Mouse (Mus musculus) cerebral cortex, adult 2 months (tissue): ENCODE measurements around the gene Avp.

ENCODE experiments used
- WGBS: fragments of 180-500 bp; shearing (Covaris S2); methylation state at CpG from one replicate; pipeline ENCODE4 v1.1.7; 2018; 5-methylcytosine and 5-hydroxymethylcytosine counted together

The Avp gene

DNA sequence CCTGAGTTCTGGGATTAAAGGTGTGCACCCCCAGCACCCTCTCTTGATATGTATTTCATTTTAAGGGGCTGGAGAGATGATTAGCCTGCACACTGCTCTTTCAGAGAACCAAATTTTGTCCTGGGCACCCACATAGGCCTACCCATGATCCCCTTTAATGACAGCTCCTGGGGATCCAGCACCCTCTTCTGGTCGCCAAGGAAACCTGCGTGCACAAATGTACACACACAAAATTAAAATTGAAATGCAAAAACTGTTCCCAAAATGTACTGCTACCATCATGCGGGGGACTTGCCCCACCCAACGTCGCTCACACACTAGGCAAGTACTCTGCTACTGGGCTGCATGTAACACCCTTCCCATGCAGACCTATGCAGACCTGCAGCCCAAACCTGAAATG is 7.4 kb downstream of the Avp start:
- WGBS = 77% methylated on average over 5 of the region's 5 CpGs

DNA sequence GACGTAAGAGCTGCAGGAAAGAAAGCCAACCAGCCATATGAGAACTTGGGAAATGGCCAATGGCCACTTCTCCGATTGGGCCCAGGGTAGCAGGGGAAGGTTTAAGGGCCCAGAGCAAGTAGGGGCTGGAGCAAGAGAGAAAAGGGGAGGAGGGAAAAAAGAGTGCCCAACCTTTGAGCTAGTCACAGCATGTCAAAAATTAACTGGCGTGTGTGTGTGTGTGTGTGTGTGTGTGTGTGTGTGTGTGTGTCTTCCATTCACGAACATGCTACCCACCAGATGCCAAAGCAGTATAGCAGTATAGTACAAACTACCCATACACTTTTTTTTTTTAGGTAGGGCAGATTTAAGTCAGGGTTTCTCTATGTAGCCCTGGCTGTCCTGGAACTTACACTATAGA is 13.4 kb downstream of the Avp start:
- 75% methylated on average over 4 of the region's 4 CpGs for WGBS

DNA sequence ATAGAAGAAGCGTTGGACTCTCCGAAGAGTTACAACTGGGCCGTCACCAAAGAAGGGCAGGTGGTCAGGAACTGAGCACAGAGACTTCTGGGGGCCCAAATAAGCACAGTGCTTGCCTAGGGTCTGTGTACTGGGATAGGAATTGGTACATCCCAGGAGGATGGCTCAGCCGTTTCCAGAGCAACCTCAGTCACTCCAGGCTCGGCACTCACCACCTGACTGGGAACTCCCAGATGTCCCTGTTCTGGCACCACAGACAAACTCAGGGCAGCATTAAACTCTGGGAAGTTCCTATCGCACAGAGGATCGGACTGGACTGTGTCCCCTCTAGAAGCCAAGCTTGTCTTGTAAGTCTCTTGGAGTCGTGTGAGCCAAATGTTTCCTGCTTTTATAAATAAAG is 17.4 kb downstream of the Avp start:
- 66% methylated on average over 8 of the region's 8 CpGs for WGBS

DNA sequence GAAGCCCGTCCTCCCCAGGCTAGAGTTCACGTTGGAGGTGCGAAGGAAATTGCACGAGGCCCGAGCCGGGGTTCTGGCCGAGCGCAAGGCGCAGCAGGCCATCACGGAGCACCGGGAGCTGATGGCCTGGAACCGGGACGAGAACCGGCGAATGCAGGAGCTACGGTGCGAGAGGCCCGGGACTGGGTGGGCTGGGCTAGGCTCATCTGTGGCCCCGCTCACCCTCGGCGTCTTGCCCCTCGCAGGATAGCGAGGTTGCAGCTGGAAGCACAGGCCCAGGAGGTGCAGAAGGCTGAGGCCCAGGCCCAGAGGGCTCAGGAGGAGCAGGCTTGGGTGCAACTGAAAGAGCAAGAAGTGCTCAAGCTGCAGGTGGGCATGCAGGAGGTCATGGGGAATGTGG is 18.3 kb downstream of the Avp start:
- WGBS = 1% methylated on average over 23 of the region's 23 CpGs

DNA sequence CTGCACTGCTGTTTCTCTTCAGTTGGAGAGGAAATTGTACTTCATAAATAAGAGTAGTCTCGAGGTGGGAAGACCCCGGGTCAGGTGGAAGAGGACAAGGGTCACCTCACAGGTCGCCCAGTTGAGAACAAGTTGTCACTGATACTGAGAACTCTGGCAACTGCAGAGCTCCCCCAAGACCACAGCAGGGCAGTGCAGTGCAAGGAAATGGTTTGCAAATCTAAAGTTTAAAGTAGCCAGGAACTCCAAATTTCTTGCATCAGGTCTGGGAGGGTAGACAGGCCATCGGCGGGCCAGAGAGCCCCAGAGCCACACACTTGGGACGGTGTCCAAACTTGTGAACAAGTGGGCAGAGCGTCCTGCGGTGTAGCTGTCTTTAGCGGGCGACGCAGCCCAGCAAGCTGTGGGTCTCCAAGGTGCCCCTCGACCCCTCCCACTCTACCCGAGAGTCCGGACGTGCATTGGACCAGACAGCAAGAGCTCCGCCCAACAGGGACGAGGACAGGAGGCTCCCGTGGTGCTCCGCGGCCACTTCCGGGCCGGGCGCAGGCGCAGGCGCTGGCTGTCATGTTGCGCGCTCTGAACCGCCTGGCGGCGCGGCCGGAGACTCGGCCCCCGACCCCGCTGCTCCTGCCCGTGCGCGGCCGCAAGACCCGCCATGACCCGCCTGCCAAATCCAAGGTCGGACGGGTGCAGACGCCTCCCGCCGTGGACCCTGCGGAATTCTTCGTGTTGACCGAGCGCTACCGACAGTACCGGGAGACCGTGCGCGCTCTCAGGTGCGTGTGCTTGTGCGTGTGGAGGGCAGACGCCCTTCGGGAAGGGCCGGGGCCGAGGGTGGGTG is 18.9 kb downstream of the Avp start, which contains the start of gene Mrps26:
Mrps26 (plus strand) TSS at position 531 of the 844 bp plus-strand sequence.
- under 1% methylated on average over 61 of the region's 61 CpGs for WGBS

DNA sequence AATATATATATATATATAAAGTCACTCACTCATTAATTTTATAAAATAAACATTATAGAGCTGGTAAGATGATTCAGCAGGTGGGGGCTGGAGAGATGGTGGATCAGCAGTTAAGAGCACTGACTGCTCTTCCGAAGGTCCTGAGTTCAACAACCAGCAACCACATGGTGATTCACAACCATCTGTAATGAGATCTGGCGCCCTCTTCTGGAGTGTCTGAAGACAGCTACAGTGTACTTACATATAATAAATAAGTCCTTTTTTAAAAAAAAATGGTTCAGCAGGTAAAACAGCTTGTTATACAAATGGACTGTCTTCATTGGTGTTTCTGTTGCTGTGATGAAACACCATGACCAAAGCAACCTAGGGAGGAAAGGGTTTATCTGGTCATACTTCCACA is 24.3 kb downstream of the Avp start:
- WGBS = 71% methylated on average over 2 of the region's 2 CpGs

DNA sequence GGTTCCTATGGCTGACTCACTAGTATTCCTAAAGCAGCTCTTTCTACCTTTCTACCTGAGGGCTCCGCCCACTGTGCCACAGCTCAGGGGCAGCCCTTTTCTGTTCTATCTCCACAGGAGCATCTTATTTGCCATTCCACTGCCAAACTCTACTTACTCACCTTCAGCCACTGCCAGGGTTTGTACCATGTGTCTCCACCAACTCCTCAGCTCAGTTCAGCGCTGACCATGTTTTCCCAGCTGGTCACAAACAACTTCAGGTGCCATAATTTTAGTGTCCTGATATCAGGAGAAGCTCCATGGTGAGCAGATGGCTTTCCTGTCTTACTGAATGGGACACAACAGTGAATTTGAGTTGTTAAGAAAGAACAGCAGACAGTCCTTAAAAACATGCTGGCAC is 24.9 kb downstream of the Avp start:
- WGBS = 98% methylated on average over 2 of the region's 2 CpGs

DNA sequence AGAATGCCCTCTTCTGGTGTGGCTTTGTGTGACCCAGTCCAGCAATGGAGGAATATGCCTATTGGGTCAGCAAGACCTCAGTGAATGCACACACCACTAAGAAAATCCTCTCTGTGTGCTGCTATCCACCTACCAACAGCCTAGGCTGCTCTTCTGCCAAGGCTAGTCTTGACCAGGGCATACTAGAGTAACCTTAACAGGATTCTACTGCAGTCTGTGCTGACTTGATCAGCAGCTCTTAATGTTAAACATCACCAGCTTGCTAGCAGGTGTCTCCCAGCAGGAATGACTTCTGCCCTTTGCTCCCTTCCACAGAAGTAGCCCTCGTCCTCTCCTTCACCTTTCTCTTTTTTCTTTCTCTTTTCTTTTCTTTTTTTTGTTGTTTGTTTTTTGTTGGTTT is 26.1 kb downstream of the Avp start:
- WGBS = 94% methylated on average over 1 of the region's 1 CpGs

DNA sequence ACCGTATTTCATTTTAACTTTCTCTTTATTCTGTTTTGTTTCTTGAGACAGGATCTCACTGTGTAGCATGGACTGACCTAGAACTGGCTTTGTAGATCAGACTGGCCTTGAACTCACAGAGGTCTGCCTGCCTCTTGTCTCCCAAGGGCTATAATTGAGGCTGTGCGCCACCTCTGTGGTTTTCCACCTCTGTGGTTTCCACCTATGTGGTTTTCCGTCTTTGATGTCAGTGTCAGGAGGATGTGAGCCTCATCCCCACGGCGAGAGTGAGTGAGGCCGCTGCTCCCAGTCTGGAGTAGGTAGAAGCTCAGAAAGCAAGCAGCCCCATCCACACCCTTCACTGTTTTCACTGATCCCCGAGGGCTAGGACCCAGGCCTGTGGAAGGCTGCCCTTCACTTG is 27.5 kb downstream of the Avp start:
- WGBS = 93% methylated on average over 7 of the region's 7 CpGs

DNA sequence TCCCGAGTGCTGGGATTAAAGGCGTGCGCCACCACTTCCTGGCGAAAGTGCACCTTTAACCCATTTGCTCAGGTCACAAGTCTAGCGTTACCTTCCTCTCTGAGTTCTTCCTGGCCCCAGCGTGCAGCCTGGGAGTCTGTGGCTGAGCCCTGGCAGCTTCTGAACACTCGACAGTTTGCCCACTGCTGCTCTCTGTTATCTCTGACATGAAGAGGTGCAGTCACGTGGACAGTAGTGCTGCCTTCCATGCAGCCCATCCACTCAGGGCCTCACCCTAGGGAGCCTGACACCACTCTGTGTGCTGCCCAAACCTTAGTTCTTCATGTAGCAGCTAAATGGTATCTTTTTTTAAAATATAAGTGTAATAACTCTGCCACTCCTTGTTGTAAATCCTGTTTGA is 35.4 kb downstream of the Avp start:
- 91% methylated on average over 8 of the region's 8 CpGs for WGBS

DNA sequence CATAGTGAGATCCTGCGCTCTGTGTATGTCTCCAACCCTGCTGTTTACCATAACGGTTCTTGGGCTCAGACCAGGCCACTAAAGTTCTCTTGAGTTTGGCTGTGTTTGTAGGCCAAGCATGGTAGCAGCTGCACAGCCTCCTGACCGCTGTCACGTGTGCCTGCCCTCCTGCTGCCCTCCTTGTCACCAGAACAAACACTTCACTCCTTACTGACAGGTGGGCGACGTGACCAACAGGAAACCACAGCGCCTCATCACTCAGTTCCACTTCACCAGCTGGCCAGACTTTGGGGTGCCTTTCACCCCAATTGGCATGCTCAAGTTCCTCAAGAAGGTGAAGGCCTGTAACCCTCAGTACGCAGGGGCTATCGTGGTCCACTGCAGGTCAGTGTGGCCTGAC is 42.1 kb downstream of the Avp start:
- WGBS = 91% methylated on average over 9 of the region's 9 CpGs

DNA sequence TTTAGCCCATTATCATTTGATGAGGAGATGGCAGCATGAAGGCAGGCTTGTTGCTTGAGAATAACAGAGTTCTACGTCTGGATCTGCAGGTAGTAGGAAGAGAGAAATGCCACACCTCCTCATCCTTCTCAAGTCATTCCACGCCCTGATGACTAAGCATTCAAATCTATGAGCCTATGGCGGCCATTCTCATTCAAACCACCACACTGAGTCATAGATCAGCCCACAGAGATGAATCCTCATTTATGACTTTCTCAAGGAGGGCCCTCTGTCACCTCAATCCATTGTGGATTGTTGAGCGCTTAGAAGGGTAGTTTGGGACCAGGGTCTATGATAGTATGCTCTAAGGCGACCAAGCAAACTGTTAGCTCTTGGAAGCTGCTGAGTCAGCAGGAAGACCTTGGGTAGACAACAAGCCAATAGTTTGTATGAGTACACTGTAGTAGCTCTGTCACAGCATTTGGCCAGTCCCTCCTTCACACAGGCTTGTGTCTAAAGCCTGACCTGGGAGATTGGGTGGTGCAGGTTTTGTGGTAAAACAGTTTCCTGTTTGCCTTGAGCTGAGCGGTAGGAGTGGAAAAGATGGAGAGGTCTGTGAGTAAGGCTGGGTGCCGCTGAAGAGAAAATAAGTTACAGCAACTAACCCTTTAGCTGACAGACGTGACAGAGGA is 43.3 kb downstream of the Avp start:
- WGBS = 81% methylated on average over 8 of the region's 8 CpGs

DNA sequence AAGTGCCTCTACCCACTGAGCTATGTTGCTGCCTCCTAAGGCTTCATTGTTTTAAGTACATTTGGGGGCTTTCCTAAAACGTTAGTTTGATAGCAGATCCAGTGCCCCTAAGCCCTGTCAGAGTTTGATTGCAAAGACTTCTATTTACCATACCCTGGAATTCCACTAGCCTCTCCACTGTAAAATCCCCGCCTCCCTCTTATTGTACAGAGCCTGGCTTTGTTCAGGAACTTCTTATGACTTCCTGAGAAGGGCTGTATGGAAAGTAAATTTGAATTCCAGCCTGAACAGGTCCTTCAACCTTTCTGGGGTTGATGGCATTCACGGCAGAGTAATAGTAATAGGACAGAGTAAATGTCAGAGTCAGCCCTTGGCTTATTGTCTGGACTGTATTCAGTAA is 45.5 kb downstream of the Avp start:
- 72% methylated on average over 3 of the region's 3 CpGs for WGBS

DNA sequence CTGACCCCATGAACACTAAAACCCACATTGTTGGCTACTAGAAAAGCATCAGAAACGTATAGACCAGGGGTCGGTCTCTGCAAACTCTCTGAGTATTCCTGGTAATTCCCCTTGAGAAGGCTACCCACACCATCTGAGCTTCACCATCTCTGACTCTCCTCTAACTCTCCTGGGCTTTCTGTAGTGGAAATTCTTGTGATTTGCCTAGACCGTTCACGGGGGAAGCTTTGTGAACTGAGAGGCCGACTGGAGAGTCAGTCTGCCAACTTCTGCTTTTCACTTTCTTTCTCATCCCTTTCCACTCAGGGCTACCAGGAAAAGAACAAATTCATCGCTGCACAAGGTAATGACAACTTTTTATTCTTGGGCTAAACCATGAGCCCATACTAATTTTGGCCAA is 47.3 kb downstream of the Avp start:
- 87% methylated on average over 6 of the region's 6 CpGs for WGBS

DNA sequence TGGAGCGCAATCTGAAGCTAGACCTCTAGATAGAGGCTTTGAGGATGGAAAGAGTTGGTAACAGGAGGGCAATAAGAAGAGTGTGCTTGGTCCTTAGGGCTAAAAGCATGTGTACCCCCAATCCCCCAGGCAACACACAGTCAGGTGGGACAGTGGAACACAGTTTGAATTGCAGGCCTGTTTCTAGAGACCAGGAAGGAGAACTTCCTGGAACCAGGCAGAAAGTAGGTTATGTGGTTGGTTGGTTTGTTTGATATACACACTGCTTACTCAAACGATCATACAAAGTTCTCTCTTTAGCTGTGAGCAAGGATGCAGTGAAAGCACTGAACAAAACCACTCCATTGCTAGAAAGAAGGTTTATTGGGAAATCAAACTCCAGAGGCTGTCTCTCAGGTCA is 50.2 kb downstream of the Avp start:
- WGBS = 72% methylated on average over 2 of the region's 2 CpGs
